Comparison of ENCODE assay signal across 22 mouse cellular contexts in the genomic region with DNA sequence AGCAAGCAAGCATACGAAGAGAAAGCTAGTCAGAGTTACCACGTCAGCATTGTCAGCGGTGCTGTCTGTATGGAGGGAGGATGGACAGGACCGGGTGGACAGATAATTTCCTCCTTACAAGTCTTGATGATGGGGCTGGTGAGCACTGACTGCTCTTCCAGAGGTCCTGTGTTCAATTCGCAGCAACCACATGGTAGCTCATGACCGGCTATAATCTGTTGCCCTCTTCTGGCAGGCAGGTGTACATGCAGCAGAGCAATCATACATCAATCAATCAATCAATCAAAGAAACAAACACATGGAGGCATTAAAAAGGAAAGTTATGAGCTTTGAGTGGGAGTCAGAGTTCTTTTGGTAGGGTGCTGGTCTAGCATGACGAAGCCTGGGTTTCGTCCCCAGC.
DNase-seq lines count a peak whose midpoint lies in the region; ATAC-seq and TF ChIP-seq lines count a peak whose summit lies in the region.
"Had no signal": no experiment of that assay in that cellular context is flagged by ENCODE, and none has a peak within 500 bp of the region (broad histone marks: within the 10 kb centered on the region; RNA-seq: fewer than 3 reads in every experiment).

No protein-coding gene starts in this region.

- H3K27me3 ChIP-seq in forebrain, postnatal 0 days (ENCODE audit: insufficient read depth, low read length) = no peaks in the 10 kb centered on the region
- no peaks in the 10 kb centered on the region for H3K27me3 ChIP-seq in forebrain, embryonic 11.5 days (ENCODE audit: control insufficient read depth, insufficient read depth, low read length)
- H3K27me3 ChIP-seq: forebrain, embryonic 15.5 days; kidney, embryonic 15.5 days; liver, embryonic 13.5 days; midbrain, embryonic 15.5 days; neural tube, embryonic 12.5 days had no signal

- DNase-seq in forebrain, postnatal 0 days = no peak
- DNase-seq in forebrain, embryonic 11.5 days (ENCODE audit: low spot score) = no peak
- DNase-seq in left cerebral cortex, adult 2 months (ENCODE audit: extremely low spot score in 1 of 2, low spot score in 2 of 2) = no peak
- DNase-seq in left cerebral cortex, postnatal 36 days (ENCODE audit: low spot score in 2 of 2) = no peak
- DNase-seq in 416B (ENCODE audit: low read depth) = peak; percentile 4
- DNase-seq in brain, embryonic 14.5 days (ENCODE audit: low read depth) = no peak
- DNase-seq in embryo, embryonic 9.5 days (ENCODE audit: extremely low spot score) = no peak
- no peak for DNase-seq in frontal cortex, postnatal 36 days (ENCODE audit: low spot score in 2 of 2)
- DNase-seq: adrenal gland, postnatal 10 days; cerebellum, adult 8-10 months; embryo, embryonic 11 days; heart, postnatal 14 days; layer of hippocampus, adult 9-11 months; liver, embryonic 13.5 days; right cerebral cortex, postnatal 14 days; thymus, adult 2 months had no signal

- no peak overlapping the region for H3K4me2 ChIP-seq in forebrain, postnatal 0 days (ENCODE audit: low read depth)
- no peak overlapping the region for H3K4me2 ChIP-seq in forebrain, embryonic 11.5 days (ENCODE audit: low read depth, low read length, severe bottlenecking)
- H3K4me2 ChIP-seq: forebrain, embryonic 15.5 days; kidney, embryonic 15.5 days; liver, embryonic 13.5 days; midbrain, embryonic 15.5 days; neural tube, embryonic 12.5 days had no signal

- TF ChIP-seq POLR2A in brain, embryonic 14.5 days (IDR thresholded peaks at IDR 0.05; ENCODE audit: borderline replicate concordance, extremely low read depth, insufficient read depth, insufficient read length, poor library complexity, severe bottlenecking) = no peak

- H3K9me3 ChIP-seq in forebrain, postnatal 0 days (ENCODE audit: low read length) = no peaks in the 10 kb centered on the region
- no peaks in the 10 kb centered on the region for H3K9me3 ChIP-seq in forebrain, embryonic 11.5 days (ENCODE audit: control insufficient read depth, low read length)
- H3K9me3 ChIP-seq: forebrain, embryonic 15.5 days; kidney, embryonic 15.5 days; liver, embryonic 13.5 days; midbrain, embryonic 15.5 days; neural tube, embryonic 12.5 days had no signal

- no peak for ATAC-seq in forebrain, postnatal 0 days
- ATAC-seq in forebrain, embryonic 11.5 days (replicated peaks; ENCODE audit: low FRiP score) = no peak
- ATAC-seq: forebrain, embryonic 15.5 days; hindbrain, embryonic 16.5 days; midbrain, embryonic 15.5 days had no signal

- intact Hi-C loops in left cerebral cortex, adult 2 months (cut with DNase I) = no loop called here
- intact Hi-C loops in left cerebral cortex, postnatal 36 days (cut with DNase I) = no loop called here

- H3K4me3 ChIP-seq in forebrain, postnatal 0 days (ENCODE audit: low read depth, low read length) = no peak overlapping the region
- no peak overlapping the region for H3K4me3 ChIP-seq in forebrain, embryonic 11.5 days (ENCODE audit: low read depth, low read length)
- no peak overlapping the region for H3K4me3 ChIP-seq in left cerebral cortex, adult 2 months
- H3K4me3 ChIP-seq: forebrain, embryonic 15.5 days; kidney, embryonic 15.5 days; liver, embryonic 13.5 days; midbrain, embryonic 15.5 days; neural tube, embryonic 12.5 days had no signal

- H3K4me1 ChIP-seq in forebrain, postnatal 0 days (ENCODE audit: insufficient read depth) = peaks cover 9% of the 10 kb centered on the region; the same call in 1 of the 2 replicates
- peaks cover 13% of the 10 kb centered on the region for H3K4me1 ChIP-seq in forebrain, embryonic 11.5 days (replicated peaks; ENCODE audit: control insufficient read depth, insufficient read depth, low read length)

- no peaks in the 10 kb centered on the region for H3K36me3 ChIP-seq in forebrain, postnatal 0 days (ENCODE audit: insufficient read depth)
- H3K36me3 ChIP-seq in forebrain, embryonic 11.5 days (ENCODE audit: control insufficient read depth, insufficient read depth, low read length) = no peaks in the 10 kb centered on the region; the same call in 1 of the 2 replicates
- H3K36me3 ChIP-seq: forebrain, embryonic 15.5 days; G1E; liver, embryonic 13.5 days; midbrain, embryonic 15.5 days had no signal

- H3K9ac ChIP-seq in forebrain, postnatal 0 days = no peak overlapping the region
- no peak overlapping the region for H3K9ac ChIP-seq in forebrain, embryonic 11.5 days (ENCODE audit: low read length)
- H3K9ac ChIP-seq: forebrain, embryonic 15.5 days; kidney, embryonic 15.5 days; liver, embryonic 13.5 days; midbrain, embryonic 15.5 days; neural tube, embryonic 12.5 days had no signal

- H3K27ac ChIP-seq in forebrain, postnatal 0 days (ENCODE audit: low read depth, low read length) = no peak overlapping the region
- H3K27ac ChIP-seq in forebrain, embryonic 11.5 days (ENCODE audit: low read depth, low read length) = no peak overlapping the region
- H3K27ac ChIP-seq in left cerebral cortex, adult 2 months = no peak overlapping the region
- H3K27ac ChIP-seq: forebrain, embryonic 15.5 days; kidney, embryonic 15.5 days; liver, embryonic 13.5 days; midbrain, embryonic 15.5 days; neural tube, embryonic 12.5 days had no signal

- peak; percentile 55 for TF ChIP-seq CTCF in forebrain, postnatal 0 days (IDR thresholded peaks at IDR 0.05; ENCODE audit: low read depth)
- TF ChIP-seq CTCF in left cerebral cortex, adult 2 months (IDR thresholded peaks at IDR 0.05) = peak; percentile 46
- TF ChIP-seq CTCF in brain, embryonic 14.5 days (IDR thresholded peaks at IDR 0.05; ENCODE audit: borderline replicate concordance, extremely low read depth, insufficient read depth, insufficient read length) = peak; percentile 44; the same call in 1 of the 2 replicates

- 88% methylated on average over 8 of the region's 8 CpGs for WGBS in forebrain, postnatal 0 days
- WGBS in forebrain, embryonic 11.5 days = 85% methylated on average over 8 of the region's 8 CpGs
